Mouse (Mus musculus) naive thymus-derived CD4-positive, alpha-beta T cell, adult 2 months (primary cell): ENCODE results near the gene Ccnk.

Source experiments
- DNase-seq: peaks from one replicate; pipeline ENCODE4 v3.0.0-alpha.2; 2011; ENCODE audit warnings: low read depth

Ccnk gene

GRCm38 (mm10) chr12:108246759-108247500 lies 67.6 kb downstream of the Ccnk start:
- no peak for DNase-seq

DNA sequence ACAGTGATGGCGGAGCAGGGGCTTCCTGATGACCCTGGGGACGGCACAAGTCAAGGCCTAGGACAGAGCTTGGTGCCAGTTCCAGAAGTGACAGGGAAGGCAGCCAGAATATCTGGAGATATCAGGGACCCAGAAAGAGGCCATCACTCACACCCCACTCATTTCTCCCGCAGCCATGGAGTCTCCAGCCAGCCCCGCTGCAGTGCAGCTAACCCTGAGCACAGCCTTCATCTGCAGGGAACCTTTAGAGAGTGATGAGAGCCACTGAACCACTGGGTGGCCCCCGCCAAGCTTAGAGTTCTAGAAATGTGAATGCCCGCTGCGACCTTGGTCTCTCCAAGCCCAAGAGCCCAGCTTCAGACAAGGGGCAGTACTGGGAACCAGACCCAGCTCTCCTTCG lies 69.6 kb downstream of the Ccnk start:
- no peak for DNase-seq

- no peak for DNase-seq
Measured at GRCm38 (mm10) chr12:108249522-108249921, 70.1 kb downstream of the Ccnk start.

GRCm38 (mm10) chr12:108251034-108251792 lies 71.8 kb downstream of the Ccnk start:
- DNase-seq, result no peak

GRCm38 (mm10) chr12:108251825-108252542 lies 72.6 kb downstream of the Ccnk start:
- no peak for DNase-seq
